Mouse (Mus musculus) 3134 (cell line): ENCODE measurements around the gene Mymx.
"Not testable (repeated sequence)": the region's sequence is repeated elsewhere in the genome, so short reads cannot be mapped to it uniquely, and the experiment has no call there.

Source experiments
- DNase-seq: peaks from one replicate; pipeline ENCODE4 v3.0.0-alpha.2; 2011; ENCODE audit warnings: low spot score; ENCODE audit not compliant: insufficient read length; ENCODE audit errors: extremely low read depth

Gene Mymx

DNA sequence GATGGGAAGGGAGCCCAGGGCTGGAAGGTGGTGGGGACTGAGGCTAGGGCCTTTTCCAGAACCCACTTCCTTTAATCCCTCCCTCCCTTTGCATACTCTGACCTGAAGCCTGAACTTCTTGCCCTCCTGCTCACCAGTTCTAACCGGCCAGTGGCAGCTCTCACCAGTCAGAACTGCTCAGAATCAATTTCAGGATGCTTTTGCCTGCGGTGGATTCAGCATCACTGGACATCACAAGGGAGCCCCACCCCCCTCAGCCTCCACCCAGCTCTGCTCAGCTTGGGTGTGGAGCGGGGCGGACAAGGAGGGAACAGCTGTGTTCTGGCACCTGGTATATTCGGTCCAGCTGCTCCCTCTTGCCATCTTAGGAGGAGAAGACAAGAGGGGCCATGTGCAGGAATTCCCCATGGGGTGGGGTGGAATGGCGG, at the start of gene Mymx:
Gene Mymx (minus strand): TSS at position 226 of the 428 bp plus-strand sequence.
- no peak for DNase-seq

DNA sequence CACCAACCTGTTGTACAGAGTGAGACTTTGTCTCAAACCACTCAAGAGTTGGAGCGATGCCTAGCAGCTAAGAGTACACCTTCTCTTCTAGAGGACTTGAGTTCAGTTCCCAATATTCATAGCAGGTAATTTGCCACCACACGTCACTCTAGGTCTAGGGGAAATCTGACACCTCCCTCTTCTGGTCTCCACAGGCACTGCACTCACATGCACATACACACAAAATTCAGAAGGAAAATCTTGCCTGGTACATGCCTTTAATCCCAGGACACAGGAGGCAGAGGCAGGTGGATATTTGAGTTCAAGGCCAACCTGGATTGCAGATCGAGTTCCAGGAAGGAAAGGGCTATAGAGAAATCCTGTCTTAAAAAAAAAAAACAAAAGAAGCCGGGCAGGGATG, 42.3 kb upstream of the Mymx start:
- DNase-seq: no peak

DNA sequence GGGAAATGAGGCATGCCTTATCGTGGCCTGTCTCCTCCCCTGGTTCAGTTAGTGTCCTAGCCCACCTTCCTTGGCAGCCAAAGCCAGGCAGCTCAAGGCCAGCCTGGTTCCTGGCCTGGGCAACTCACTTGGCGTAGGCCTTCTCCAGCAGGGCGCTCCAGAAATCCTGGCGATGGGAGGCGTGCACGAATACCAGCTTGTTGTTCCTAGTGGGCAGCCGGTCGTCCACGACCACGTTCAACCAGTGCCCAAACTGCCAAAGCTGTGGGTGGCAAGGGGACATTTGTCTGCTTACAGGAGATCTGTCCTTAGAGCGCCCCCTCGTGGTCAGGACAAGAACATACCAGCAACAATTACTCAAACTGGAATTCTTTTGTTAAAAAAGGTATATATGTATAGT, 40.8 kb upstream of the Mymx start:
- peak; percentile 65 for DNase-seq

DNA sequence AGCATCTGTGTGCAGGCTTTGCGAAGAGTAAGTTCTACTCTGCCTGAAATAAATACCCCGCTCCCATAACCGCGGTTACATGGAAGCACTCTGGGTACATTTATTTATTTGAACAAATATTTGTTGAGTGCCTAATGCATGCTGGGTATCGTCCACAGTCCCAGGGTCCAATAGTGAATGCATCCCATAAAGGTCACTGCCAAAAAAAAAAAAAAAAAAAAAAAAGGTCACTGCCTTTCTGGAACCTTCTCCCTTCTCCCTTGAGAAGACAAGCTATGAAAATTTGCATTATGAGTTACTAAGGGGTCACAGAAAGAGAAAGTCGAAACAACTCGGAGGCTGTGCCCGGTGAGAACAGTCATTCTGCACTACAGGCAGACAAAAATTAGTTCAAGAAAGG, 40.1 kb upstream of the Mymx start:
- DNase-seq: no peak

DNA sequence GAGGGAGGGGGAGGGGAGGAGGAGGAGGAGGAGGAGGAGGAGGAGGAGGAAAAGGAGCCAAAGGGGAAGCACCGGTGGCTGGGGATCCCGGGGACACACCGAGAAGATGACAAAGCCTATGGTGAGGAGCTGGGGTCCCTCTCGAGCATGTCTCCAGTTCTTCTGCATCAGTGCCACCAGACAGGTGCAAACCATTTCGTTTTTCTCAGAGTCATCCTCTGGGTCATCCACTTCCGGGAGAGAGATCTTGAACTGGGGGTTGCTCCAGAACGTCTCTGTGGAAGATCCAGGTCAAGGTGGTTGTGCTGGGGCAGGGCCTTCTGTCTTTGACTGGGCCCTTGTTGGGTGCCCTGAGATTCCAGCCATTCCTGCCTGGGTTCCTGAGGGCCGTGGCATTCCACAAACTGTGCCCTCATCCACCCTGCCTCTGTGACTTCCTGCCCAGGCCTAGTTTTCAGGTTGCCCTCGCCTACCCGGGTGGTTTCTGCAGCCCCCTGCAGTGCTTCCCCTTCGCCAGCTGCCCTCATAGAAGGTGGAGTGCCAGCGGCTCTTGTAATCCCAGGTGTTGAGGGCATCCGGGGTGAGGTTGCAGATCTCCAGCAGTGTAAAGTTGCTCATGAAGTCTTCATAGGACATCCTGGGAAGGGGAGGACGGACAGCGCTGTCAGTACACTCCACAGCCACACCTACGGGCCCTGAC, 36.8 kb upstream of the Mymx start:
- DNase-seq: no peak

DNA sequence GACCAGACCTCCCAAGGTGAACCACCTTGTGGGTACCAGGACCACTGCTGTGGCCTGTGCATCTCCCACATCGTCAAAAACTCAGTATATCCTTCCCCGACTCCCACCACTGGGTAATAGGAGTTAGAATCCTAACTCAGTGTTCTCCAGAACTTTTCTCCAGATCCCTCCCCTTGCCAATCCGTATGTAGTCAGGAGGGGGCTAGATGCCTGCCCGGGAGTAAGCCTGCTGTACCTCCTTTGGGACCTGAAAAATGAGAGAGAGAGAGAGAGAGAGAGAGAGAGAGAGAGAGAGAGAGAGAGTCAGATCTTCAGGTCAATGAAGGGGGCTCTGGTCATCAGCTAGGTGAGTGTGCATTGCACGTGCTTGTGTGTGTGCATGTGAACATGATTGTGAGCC, 32.1 kb upstream of the Mymx start:
- DNase-seq: no peak

DNA sequence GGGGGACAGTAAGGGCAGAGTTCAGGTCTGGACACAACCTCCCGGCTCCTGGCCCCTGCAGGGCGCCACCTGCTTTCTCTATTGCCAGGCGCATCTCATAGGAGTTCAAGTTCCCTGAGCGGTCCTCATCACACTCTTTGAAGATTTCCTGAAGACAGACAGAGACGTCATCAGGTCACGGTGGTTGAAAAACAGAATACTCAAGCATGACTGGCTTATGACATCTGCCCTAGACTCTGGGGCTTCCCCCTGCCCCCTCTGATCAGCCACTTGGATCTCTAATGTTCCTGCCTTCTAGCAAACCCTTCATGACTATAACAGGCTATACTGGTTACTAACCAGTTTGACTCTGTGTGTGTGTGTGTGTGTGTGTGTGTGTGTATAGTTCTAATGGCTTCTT, 30.0 kb upstream of the Mymx start:
- no peak for DNase-seq

DNA sequence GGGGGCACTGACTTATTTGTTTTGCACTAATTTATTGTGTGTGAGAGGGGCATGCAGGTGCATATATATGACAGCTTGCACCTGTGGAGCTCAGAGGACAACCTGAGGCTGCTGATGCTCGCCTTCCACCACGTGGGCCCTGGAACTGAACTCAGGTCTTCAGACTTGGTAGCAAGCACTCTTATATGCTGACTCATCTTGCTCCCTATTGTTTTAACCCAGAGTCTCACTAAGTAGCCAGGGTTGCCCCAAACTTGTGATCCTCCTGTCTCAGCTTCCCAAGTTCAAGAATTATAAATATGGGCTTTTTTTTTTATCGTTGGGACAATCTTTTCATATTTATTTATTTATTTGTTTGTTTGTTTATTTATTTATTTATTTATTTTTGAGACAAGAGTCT, 29.1 kb upstream of the Mymx start:
- no peak for DNase-seq

DNA sequence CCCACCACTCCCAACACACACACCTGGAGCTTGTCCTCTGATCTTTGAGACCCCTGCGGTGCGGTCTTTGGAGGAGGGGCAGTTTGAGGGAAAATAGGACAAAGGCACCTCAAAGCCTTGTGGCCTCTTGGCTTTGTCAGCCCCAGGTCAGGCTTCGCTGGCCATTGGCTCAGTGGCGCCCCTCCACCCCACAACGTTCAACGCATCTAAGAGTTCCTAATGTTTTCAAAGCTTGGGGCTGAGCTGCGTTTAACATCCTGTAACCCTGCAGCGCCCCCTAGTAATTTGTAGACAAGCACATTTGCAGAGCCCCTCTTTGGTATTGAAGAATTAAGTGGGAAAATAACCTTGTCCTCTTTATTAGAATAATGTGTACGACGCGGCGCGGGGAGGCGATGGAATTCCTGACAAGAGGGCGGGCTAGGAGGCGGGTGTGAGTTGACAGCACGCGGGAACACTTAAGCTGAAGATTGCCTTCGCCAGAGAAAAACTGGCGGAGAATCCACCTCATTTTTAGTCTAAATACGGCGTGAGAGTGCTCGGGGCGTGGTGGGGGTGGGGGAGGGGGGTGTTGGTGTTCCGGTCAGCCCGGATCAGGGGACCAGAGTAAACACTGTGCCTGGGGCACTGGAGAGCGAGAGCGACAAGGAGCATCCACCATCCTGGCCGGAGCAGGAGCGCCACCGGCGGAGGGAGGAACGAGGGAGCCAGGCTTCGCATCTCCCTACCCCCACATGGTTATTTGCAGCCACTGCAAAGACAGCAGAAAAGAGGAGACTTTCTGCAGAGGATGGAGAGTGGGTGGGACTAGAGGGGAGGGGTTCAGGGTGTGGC, 28.2 kb upstream of the Mymx start:
- peak; percentile 57 for DNase-seq

DNA sequence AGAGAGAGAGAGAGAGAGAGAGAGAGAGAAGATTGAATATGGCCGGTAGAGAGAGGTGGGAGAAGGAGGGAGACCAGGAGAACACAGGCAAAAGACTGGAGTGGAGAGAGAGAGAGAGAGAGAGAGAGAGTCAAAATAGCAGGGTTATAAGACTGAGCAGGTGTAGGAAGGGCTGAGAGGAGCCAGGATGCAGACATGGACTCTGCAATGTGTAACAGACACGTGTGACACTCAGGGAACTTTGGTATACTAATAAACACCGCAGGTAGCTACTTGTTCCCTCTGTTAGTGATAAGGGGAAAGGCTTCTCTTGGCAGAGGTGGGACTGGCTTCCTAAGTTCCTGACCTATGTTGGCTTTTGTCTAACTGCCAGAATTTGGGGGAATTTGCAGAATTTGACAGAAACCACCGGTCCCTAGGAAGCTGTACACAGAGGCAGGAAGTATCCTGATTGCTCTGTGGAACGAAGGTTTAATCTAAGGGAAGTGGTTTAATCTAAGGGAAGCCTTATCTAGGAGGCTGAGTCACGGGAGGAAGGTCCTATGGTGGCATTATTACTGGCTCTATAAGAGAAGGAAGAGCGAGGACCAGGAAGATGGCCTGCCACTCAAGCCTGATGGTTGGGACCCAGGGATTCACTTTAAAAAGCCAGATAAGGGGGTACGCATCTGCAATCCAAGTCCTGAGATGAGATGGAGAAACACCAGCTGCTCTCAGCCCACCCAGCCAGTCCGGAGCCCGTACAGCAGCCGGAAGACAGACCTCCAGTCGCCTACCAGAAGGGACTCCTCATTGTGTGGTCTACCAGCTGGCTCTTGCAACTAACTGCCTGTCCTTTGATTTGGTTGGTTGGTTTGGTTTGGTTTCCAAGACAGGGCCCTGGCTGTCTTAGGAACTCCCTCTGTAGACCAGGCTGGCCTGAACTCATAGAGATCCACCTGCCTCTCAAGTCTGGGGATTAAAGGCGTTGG, 27.3 kb upstream of the Mymx start:
- DNase-seq: no peak

DNA sequence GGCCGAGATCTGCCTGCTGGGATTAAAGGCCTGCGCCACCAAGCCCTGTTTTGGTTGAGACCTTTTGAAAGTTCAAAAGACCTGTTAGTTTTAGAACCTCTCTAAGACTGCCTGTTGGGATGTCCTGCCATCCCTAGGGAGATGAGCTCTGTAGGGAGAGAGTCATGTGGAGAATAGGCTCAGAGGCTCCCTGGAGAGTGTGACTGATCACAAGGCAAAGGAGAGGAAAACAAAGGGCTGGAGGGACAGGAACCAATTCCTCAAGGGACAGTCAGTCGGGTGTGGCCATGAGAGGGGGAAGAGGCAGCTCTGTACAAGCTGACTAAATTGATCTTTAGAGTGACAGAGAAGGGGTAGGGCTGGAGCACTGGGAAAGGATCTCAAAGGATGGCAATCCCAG, 26.3 kb upstream of the Mymx start:
- peak; percentile 34 for DNase-seq

DNA sequence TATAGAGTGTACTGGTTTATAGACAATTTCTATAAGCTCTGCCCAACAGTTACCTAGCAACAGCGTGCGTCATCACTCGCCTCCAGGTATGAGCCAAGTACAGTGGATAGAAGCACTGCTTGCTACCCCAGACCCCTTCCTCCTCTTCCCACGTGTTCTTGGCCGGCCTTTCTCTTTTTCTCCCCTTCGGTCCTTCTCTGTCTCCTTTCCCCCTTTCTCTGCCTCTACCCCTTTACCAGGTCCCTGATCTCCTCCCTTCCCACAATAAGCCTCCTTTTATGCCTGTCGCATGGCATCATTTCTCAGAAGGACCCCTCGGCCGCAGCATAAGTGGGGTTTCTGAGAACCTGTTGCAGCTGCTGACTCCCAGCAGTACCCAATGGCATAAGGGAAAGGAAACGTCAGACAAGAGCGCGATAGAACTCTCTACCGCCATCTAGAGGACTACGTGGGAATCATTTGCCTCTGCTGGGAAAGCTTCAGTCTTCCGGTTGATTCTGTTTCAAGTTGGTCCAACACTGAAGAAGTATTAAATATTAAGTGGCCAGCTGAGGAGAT, 24.8 kb upstream of the Mymx start:
- DNase-seq: peak; percentile 65

DNA sequence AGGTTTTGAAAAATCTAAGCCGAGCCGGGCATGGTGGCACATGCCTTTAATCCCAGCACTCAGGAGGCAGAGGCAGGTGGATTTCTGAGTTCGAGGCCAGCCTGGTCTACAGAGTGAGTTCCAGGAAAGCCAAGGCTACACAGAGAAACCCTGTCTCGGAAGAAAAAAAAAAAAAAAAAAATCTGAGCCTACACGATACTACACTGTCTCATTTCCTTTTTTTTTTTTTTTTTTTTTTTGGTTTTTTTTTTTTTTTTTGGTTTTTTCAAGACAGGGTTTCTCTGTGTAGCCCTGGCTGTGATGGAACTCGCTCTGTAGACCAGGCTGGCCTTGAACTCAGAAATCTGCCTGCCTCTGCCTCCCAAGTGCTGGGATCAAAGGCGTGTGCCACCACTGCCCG, 21.5 kb upstream of the Mymx start:
- DNase-seq: not testable (repeated sequence)

DNA sequence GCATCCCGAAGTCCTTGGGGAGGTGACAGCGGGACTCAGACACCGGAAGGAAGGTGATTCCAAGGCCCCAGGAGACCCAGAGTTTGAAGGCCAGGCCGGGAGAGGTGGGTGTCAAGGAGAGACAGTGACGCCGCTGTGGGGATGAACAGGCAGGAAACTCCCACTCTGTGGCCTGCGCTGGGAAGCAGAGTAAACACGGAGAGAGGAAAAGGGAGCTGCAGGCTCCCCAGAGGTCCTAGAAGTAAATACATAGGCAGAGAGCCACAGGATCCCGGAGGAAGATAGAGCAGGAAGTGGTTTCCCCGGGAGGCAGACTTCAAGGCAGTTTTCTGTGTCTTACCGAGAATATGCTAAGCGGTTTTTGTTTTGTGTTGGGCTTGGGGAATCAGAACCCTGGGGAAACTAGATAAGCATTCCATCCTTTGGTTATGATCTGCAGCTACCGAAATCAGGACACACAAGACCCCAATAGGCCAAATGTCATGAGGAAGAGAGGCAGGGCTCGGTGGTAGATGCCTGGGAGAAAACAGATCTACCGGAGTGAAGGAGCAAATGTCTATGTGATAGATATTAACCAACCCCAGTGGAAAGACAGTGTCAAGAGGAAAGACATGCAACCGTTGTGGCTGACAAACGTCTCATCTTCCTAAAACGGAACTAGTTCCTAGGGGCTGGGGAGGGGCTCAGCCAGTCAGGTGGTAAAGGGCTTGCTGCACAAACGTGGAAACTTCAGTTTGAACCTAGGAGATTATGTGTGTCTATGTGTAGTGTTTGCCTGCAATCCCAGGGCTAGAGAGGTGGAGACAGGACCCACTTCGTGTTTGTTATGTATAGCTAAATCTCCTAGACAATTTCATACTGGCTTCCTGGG, 17.7 kb upstream of the Mymx start:
- no peak for DNase-seq

DNA sequence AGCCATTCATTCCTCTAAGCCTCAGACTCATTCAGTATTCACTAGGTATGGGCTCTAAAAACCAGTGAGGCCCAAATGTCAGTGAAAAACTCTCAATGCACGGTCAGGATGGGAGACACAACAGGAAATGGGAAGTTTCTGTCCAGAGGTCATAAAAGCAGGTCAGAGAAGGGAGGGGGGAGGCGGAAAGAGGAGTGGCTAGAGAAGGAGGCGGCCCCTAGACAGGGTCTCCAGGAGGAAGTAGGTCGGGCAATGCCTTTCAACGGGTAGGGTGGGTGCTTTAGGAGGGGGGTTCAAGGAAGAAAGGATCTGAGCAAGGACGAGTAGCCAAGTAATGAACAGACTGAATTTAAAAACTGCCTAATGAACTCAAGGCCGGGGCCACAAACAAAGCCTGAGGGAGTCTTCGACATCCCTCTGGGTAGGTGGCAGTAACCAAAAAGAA, 17.1 kb upstream of the Mymx start:
- DNase-seq: no peak

DNA sequence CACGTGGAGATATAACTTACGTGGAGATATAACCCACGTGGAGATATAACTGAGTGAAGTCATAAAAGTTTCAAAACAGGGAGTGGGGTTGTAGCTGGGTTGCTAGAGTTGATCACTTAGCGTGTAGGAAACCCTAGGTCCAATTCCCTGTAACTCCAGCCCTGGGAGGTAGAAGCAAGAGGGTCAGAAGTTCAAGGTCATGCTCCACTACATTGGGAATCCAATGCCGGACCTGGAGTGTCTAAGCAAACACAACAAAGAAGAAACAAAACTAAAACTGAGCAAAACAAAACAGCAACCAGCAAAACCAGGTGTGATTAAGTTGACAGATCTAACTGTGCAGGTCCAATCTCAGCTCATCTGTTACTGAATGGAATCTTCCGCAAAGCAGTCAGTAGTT, 15.8 kb upstream of the Mymx start:
- no peak for DNase-seq

DNA sequence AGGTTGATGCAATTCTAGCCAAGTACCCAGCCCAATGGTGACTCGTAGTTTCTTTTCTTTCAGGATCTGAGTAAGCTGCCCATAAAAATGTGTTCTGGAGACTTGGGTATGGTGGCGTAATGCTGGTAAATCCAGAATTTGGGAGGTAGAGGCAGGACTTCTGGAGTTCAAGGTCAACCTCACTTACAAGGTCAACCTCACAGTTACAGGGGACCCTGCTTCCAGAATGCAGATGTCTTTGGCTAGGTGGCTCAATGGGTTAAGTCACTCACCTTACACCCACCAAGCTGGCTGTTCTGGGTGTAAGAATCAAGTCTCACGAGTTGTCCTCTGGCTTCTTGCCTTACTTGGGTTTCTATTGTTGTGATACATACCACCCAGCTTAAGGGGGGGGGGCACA, 14.8 kb upstream of the Mymx start:
- no peak for DNase-seq

DNA sequence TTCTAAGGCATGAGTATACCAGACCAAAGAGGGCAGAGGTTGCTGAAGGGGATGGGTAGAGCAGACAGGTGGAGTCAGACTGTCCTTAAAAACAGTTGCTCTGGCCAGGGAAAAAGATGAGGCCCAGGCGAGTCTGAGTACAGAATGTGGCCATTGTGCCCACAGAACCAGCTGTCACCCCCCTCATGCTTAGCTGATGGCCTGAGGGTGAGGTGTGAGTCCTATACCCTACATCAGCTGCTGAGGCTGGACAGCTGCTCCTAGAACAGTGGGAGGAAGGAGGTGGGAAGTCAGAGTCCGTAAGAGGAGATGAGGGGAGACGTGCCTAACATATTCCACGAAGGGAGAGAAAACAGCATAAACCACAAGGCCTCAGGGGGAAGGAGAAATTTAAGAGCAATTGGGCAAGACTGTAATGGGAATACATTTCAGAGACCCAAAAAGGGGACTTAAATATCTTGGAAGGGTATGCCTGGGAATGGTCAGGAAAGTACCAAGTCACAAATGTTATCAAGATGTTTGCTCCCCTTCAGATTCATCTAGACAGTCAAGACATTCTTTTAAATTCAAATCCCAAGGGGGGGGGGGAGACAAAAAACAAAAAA, 14.2 kb upstream of the Mymx start:
- DNase-seq: no peak

DNA sequence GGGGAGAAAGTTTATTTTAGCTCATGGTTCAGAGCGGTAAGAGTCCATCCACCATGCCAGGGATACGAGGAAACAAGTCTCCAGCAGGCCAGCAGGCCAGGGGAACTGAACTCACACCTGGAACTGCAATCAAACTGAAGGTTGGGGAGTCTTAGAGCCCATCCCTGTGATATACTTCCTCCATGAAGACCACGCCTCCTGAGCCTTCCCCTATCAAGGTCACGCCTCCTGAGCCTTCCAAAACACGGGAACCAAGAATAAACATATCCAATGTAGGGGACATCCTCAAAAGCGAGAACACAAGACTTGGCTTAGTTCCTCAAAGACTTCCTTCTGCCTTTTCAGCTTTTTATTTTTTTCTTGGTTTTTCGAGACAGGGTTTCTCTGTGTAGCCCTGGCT, 11.0 kb upstream of the Mymx start:
- DNase-seq: no peak
